Mouse (Mus musculus): ENCODE measurements at regions not wholly inside any gene's neighbourhood (a gene's known extent, or its start where the extent isn't known, plus 50 kb on each side); places are given as distances from the start of the nearest gene placed in this dataset.
"Not testable (repeated sequence)": the region's sequence is repeated elsewhere in the genome, so short reads cannot be mapped to it uniquely, and the experiment has no call there.

- WGBS: 45% methylated on average over 1 of the region's 1 CpGs
Measured at GRCm38 (mm10) chr2:53574007-53574406, 382.5 kb downstream of the Arl6ip6 start.

GRCm38 (mm10) chr2:53605829-53606228 is 414.3 kb downstream of the Arl6ip6 start:
- no peak for TF ChIP-seq CTCF (IDR thresholded peaks at IDR 0.05)
- DNase-seq (ENCODE audit: low spot score): no peak
- H3K27ac ChIP-seq (ENCODE audit: low read depth, low read length): no peak overlapping the region
- no peaks in the 10 kb centered on the region for H3K27me3 ChIP-seq (ENCODE audit: insufficient read depth, low read length)
- H3K9me3 ChIP-seq (ENCODE audit: low read length): no peaks in the 10 kb centered on the region
- H3K4me3 ChIP-seq (ENCODE audit: low read depth, low read length): no peak overlapping the region
- H3K4me2 ChIP-seq (ENCODE audit: low read depth, low read length, poor library complexity, severe bottlenecking): no peak overlapping the region
- no peaks in the 10 kb centered on the region for H3K4me1 ChIP-seq (ENCODE audit: insufficient read depth, low read length)
- H3K36me3 ChIP-seq (ENCODE audit: insufficient read depth, low read length): no peaks in the 10 kb centered on the region
- ATAC-seq (ENCODE audit: low FRiP score): no peak
- H3K9ac ChIP-seq (replicated peaks; ENCODE audit: low read length, poor library complexity, severe bottlenecking): no peak overlapping the region
- 83% methylated on average over 2 of the region's 2 CpGs for WGBS

More at GRCm38 (mm10) chr2:53574007-53574406, 382.5 kb downstream of the Arl6ip6 start:
- Histone ChIP-seq H3K36me3 (ENCODE audit: insufficient read depth, low read length) (no peaks in the 10 kb centered on the region), H3K4me2 (ENCODE audit: low read depth, low read length, poor library complexity, severe bottlenecking) (no peak overlapping the region), H3K9me3 (ENCODE audit: low read length) (no peaks in the 10 kb centered on the region), H3K9ac (replicated peaks; ENCODE audit: low read length, poor library complexity, severe bottlenecking) (no peak overlapping the region), H3K4me3 (ENCODE audit: low read depth, low read length) (no peak overlapping the region), H3K27ac (ENCODE audit: low read depth, low read length) (no peak overlapping the region), H3K27me3 (ENCODE audit: insufficient read depth, low read length) (no peaks in the 10 kb centered on the region), H3K4me1 (ENCODE audit: insufficient read depth, low read length) (no peaks in the 10 kb centered on the region)
- DNase-seq (ENCODE audit: low spot score) (no peak), ATAC-seq (ENCODE audit: low FRiP score) (no peak)
- no peak for TF ChIP-seq CTCF (IDR thresholded peaks at IDR 0.05)

GRCm38 (mm10) chr2:53619681-53620080 is 428.2 kb downstream of the Arl6ip6 start:
- no peaks in the 10 kb centered on the region for H3K9me3 ChIP-seq (ENCODE audit: low read length)
- H3K9ac ChIP-seq (replicated peaks; ENCODE audit: low read length, poor library complexity, severe bottlenecking): no peak overlapping the region
- H3K4me2 ChIP-seq (ENCODE audit: low read depth, low read length, poor library complexity, severe bottlenecking): no peak overlapping the region

GRCm38 (mm10) chr2:53632816-53633474 is 441.4 kb downstream of the Arl6ip6 start:
- not testable (repeated sequence) for H3K4me2 ChIP-seq (ENCODE audit: low read depth, low read length, poor library complexity, severe bottlenecking); H3K9ac ChIP-seq (replicated peaks; ENCODE audit: low read length, poor library complexity, severe bottlenecking); H3K27me3 ChIP-seq (ENCODE audit: insufficient read depth, low read length); H3K36me3 ChIP-seq (ENCODE audit: insufficient read depth, low read length); H3K9me3 ChIP-seq (ENCODE audit: low read length); DNase-seq (ENCODE audit: low spot score); ATAC-seq (ENCODE audit: low FRiP score); H3K4me3 ChIP-seq (ENCODE audit: low read depth, low read length); H3K4me1 ChIP-seq (ENCODE audit: insufficient read depth, low read length); H3K27ac ChIP-seq (ENCODE audit: low read depth, low read length)
- WGBS: 69% methylated on average over 19 of the region's 19 CpGs

More at GRCm38 (mm10) chr2:53619681-53620080, 428.2 kb downstream of the Arl6ip6 start:
- ATAC-seq (ENCODE audit: low FRiP score) (no peak), DNase-seq (ENCODE audit: low spot score) (no peak)
- WGBS: 81% methylated on average over 3 of the region's 3 CpGs
- Histone ChIP-seq H3K36me3 (ENCODE audit: insufficient read depth, low read length) (no peaks in the 10 kb centered on the region), H3K27me3 (ENCODE audit: insufficient read depth, low read length) (no peaks in the 10 kb centered on the region), H3K27ac (ENCODE audit: low read depth, low read length) (no peak overlapping the region), H3K4me3 (ENCODE audit: low read depth, low read length) (no peak overlapping the region), H3K4me1 (ENCODE audit: insufficient read depth, low read length) (no peaks in the 10 kb centered on the region)
- TF ChIP-seq CTCF (IDR thresholded peaks at IDR 0.05): no peak

GRCm38 (mm10) chr2:53668599-53669372 is 416.6 kb downstream of the Rprm start:
- no peak overlapping the region for H3K4me2 ChIP-seq (ENCODE audit: low read depth, low read length, poor library complexity, severe bottlenecking)
- WGBS: 77% methylated on average over 6 of the region's 6 CpGs
- DNase-seq (ENCODE audit: low spot score) (no peak), ATAC-seq (ENCODE audit: low FRiP score) (no peak)
- no peaks in the 10 kb centered on the region for H3K36me3 ChIP-seq (ENCODE audit: insufficient read depth, low read length)
- no peaks in the 10 kb centered on the region for H3K27me3 ChIP-seq (ENCODE audit: insufficient read depth, low read length)
- no peak for TF ChIP-seq CTCF (IDR thresholded peaks at IDR 0.05)
- no peaks in the 10 kb centered on the region for H3K4me1 ChIP-seq (ENCODE audit: insufficient read depth, low read length)
- H3K27ac ChIP-seq (ENCODE audit: low read depth, low read length): no peak overlapping the region
- H3K4me3 ChIP-seq (ENCODE audit: low read depth, low read length): no peak overlapping the region
- H3K9ac ChIP-seq (replicated peaks; ENCODE audit: low read length, poor library complexity, severe bottlenecking): no peak overlapping the region
- H3K9me3 ChIP-seq (ENCODE audit: low read length): no peaks in the 10 kb centered on the region

GRCm38 (mm10) chr2:53680350-53681011 is 404.9 kb downstream of the Rprm start:
- no peak overlapping the region for H3K27ac ChIP-seq (ENCODE audit: low read depth, low read length)
- H3K4me1 ChIP-seq (ENCODE audit: insufficient read depth, low read length): no peaks in the 10 kb centered on the region
- TF ChIP-seq CTCF (IDR thresholded peaks at IDR 0.05): no peak
- DNase-seq (ENCODE audit: low spot score): no peak
- 90% methylated on average over 5 of the region's 5 CpGs for WGBS
- H3K27me3 ChIP-seq (ENCODE audit: insufficient read depth, low read length): no peaks in the 10 kb centered on the region
- no peaks in the 10 kb centered on the region for H3K9me3 ChIP-seq (ENCODE audit: low read length)
- H3K36me3 ChIP-seq (ENCODE audit: insufficient read depth, low read length): no peaks in the 10 kb centered on the region
- no peak overlapping the region for H3K9ac ChIP-seq (replicated peaks; ENCODE audit: low read length, poor library complexity, severe bottlenecking)
- H3K4me3 ChIP-seq (ENCODE audit: low read depth, low read length): no peak overlapping the region
- no peak for ATAC-seq (ENCODE audit: low FRiP score)
- no peak overlapping the region for H3K4me2 ChIP-seq (ENCODE audit: low read depth, low read length, poor library complexity, severe bottlenecking)
